Mouse (Mus musculus) kidney, adult 8-10 months (tissue): ENCODE data around the gene Slc25a47.
A peak's percentile ranks its signal among the peaks of the same experiment; 100 is the strongest.

Experiments used
- DNase-seq, 2 experiments: peaks; one replicate each; pipeline ENCODE4 v3.0.0; 2022

Gene Slc25a47

DNA sequence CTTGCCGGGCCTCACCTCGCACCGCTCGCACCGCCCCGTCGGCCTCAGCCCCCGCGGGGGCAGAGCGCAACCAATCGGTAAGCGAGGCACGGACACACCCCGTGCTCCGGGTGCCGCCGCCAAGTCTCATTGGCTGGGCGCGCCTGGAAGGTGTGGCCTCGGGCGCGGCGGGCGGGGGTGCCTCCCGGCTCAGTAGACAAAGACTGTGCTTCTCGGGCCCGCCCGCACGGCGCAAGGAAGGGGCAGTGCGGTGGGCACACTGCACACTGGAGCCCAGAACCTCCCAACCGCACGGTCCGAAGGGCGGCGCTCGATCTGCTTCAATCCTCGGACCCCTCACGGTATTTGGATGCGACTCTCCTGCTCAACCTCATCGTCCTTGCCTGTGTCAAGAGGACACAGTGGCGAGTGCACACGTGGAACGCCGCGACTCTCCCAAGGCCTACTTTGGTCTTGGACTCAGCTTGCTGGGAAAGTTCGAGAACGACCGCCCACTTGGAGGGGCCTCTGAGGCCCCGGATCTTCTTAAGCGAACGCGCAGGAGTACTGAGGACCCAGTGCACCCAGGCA lies at the start of gene Slc25a47, which contains the start of gene Slc25a29:
TSS of gene Slc25a47 (plus strand) at position 207 of the 570 bp plus-strand sequence.
TSS of gene Slc25a29 (minus strand) at position 44 of the 570 bp plus-strand sequence.
- peak; percentile 96 for DNase-seq

DNA sequence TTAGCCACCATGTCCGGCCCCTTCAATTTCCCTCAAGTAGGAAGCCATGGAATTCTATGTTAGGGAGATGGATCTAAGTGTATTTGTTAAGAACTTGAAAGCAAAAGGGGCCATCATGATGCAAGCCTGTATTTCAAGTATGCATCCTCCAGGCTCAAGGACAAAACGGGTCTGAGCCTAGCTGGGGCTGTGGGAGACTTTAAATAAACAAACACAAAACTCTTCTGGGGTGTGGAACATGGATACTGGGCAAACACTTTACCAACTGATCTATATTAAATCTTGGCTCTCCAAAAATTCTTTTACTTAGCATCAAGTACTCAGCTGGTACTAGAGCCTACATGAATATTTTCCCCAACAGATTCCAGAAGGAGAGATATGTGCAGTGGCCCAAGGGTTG lies 48.5 kb upstream of the Slc25a47 start:
- no peak for DNase-seq

DNA sequence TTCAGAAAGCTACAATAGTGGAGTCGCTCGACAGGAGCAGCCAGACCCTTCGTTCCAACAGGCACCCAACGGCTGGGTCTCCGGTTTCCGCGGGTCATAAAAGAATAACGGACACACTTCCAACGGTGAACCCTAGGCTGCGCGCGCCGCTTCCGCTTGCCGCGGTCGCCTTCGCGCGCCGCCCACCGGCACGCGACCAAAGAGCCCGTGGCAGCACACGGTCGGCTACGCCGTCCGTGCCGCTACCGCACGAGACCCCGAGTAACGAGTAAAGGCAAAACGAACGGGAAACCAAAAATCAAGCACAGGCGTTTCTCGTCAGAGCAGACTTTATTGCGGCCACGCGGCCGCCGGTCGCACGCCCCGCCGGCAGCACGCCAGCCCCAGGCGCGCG lies 43.7 kb upstream of the Slc25a47 start:
- DNase-seq = peak; percentile 75

DNA sequence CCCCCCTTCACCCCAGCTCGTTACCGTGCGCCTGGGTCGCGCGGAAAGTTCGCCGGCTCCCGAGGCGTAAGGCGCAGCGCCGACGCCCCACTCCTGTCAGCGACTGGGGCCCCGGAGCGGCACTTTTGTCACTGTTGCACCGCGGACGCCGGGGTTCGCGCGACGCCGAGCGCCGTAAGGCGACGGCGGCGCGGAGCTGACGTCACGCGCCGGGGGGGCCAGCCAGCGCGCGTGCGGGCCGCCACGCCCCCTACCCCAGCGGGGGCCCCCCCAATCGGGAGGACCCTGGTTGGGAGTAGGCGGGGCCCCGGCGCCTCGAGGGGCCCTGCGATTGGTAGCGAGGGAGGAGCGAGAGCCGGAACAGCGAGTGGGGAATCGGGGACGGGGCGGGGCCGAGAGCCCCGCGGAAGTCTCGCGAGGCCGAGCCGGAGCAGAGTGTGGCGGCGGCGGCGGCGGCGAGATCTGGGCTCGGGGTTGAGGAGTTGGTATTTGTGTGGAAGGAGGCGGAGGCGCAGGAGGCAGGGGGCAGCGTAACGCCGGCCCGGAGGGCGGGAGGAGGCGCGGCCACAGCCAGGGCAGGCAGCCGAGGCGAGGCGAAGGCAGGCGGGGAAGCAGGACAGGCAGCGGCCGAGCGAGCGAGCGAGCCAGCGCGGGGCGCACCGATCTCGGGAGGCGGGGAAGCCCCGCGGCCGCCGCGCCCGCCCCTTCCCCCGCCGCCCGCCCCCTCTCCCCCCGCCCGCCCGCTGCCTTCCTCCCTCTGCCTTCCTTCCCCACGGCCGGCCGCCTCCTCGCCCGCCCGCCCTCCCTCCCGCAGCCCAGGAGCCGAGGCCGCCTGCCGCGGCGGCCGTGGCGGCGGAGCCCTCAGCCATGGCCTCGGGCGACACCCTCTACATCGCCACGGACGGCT lies 43.0 kb upstream of the Slc25a47 start, which contains the start of gene Yy1:
TSS of gene Yy1 (plus strand) at position 428 of the 907 bp plus-strand sequence.
- peak; percentile 98 for DNase-seq

DNA sequence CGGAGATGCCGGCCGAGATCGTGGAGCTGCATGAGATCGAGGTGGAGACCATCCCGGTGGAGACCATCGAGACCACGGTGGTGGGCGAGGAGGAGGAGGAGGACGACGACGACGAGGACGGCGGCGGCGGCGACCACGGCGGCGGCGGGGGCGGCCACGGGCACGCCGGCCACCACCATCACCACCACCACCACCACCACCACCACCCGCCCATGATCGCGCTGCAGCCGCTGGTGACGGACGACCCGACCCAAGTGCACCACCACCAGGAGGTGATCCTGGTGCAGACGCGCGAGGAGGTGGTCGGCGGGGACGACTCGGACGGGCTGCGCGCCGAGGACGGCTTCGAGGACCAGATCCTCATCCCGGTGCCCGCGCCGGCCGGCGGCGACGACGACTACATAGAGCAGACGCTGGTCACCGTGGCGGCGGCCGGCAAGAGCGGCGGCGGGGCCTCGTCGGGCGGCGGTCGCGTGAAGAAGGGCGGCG lies 42.3 kb upstream of the Slc25a47 start:
- DNase-seq = peak in 1 of 2 experiments; percentile 17

DNA sequence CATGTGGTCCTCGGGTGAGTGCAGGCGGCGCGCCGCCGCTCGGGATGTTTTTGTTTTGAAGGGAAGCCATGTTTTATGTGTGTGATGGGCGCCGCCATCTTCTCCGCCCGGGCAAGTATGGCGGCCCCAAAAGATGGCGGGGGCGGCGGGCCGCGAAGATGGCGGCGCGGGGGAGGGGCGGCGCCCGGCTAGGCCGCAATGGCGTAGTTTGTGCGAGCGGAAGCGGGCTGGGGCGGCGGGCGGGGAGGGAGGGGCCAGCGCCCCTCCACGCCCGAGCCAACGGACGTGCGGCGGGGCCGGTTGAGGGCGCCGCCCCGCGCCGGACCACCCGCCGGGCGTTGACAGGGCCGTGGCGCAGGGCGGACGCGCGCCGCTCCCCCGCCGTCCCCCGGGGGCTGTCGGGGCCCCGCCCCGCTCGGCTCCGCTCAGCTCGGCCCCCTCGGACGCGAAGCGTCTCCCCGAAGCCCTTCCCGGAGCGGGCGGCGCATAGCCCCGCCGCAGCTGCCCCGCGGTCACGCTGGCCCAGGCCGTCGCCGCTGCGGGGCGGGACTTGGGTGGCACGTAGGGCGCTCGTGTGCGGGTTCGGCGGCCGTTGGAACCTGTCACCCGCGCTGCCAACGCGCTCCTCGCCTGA lies 41.7 kb upstream of the Slc25a47 start:
- DNase-seq = peak; percentile 66 to 68

DNA sequence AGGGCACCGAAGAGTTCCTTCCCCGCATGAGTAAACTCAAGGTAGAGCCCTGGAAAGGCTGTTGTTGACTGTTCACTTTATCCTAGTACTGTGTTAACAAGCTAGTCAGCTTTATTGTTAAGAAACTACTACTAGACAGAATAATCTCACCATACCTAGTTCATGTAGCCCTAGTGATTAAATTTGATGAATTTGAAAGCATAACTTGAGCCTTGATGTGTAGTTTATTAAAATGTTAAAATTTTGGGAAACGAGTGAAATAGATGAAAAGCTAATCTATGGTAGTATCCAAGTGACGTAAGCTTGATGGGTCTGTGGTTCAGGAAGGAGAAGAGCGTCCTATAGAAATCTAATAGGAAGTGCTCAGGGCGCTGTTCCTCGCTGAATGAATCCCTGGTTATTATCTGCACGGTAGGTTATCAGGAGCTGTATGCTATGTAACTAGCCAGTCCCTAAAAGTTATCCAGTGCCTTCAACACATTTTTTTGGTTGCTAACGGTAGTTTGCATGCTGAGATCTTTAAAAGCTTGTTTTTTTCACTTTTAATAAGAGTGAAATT lies 40.8 kb upstream of the Slc25a47 start:
- DNase-seq = no peak

DNA sequence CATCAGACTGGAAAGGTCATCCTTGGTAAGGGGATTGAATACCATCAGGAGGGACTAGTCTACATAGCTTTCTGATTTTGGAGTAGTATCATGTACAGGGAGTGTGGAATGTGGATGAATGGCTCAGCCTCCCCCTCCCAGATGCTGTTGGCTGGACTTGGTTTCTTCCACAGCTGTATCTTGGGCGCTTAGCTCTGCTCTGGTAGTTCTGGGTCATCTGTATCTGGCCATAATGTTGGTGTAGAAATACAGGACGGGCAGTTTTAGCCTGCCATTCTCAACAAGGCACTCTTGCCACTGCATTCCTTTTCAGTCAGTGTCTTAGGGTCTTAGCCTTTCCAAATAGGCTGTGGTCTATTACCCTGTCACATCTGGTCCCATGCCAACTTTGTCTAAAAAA lies 34.2 kb upstream of the Slc25a47 start:
- DNase-seq = no peak

DNA sequence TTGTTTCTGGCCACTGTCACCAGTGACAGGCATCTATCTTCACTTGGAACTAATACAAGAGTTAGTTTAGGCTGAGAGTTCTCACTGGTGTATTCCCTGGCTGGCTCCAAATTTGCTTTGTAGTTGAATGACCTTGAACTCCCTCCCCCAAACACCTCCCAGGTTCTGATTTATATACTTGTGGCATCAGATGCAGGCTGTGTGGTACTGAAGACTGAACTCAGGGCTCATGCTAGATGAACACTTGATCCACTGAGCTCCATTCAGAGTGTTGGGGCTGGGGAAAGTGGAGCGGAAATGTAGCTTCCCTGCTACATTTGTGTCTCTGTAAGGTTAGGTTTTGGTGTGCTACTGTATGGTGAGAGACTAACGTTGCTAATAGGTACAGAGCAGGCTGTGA lies 31.5 kb upstream of the Slc25a47 start:
- no peak for DNase-seq

DNA sequence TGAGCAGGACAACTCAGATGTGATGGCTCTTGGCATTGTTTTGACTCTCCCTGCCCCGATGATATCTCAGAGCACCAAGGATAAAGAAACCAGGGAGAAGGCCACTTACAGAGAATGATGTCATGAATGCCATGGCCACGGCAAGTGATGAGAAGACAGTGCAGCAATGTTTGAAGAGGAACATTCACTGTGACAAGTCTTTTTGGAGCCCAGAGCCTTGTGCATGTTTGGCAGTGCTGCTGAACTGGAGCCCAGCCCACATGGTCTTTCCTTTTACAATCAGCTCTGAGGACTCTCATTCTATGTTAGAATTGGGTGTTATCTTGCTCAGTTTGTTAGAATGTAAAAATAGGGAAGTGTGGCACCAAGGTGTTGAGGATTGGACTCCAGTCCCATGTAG lies 27.4 kb upstream of the Slc25a47 start:
- DNase-seq = no peak

DNA sequence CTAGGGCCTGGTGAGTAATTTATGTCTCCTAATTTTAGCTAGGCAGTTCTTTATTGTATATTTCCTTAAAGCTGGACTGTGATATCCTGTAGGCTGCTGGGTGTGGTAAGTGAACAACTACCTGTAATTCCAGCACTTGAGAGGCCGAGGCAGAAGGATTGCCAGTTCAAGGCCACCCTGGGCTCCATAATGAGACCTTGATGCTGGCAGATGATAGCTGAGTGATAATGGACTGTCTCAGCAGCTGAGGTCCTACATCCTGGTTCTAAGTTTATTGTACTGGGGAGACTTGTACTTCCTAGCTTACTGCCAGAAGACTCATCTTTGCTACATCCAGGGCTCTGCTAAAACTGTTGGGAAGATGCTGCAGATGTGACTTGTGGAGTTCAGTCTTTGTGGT lies 26.1 kb upstream of the Slc25a47 start:
- DNase-seq = no peak

DNA sequence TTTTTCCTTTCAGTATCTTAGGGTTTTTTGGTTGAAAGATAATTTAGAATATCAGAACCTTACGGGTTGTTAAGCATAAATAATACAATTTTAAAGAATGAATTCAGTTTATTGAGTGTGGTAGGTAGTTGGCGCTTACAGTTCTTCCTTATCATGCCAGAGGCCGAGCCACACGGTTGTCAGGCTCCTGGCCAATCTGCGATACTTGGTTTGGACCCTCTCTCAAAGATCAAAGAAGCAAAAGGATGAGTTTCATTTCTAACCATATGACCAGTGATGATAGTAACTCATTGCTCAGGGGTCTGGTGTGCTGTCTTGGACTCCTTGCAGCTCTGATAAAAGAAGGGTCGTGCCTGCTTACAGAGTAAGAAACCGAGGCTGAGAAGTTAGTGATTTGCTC lies 25.5 kb upstream of the Slc25a47 start:
- DNase-seq = no peak

DNA sequence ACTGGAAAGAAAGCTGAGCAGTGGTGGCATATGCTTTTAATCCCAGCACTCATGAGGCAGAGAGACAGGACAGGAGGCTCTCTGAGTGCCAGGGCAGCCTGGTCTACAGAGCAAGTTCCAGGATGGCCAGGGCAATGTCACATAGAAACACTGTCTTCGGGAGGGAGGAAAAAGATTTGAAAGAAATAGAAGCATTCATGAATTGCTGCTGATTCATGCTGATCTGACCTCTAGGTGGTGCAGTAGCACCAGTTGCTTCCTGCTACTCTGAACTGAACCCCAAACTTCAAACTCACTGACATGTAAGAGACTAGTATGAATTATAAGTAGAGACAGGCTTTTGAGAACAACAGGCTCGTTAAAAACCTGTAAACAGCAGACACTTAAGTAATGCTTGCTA lies 24.7 kb upstream of the Slc25a47 start:
- peak in 1 of 2 experiments; percentile 45 for DNase-seq

DNA sequence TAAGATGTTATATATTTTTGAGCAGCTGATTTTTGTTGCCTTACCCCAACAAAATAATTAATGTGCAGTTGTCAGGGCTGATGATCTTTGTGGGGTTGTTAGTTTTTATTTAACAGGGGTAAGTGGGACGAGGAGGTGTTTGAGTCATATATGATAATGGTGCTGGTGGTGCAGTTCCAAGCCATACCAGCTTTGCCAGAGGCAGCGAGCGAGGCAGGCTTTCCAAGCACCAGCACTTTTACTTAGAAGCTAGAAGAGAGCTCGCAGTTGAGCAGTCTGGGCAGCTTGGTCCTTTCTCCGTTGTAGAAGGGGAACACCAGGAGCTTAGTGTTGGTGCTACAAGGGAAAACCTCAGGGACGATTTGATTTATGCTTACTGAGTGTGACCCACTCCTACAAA lies 23.4 kb upstream of the Slc25a47 start:
- DNase-seq = no peak

DNA sequence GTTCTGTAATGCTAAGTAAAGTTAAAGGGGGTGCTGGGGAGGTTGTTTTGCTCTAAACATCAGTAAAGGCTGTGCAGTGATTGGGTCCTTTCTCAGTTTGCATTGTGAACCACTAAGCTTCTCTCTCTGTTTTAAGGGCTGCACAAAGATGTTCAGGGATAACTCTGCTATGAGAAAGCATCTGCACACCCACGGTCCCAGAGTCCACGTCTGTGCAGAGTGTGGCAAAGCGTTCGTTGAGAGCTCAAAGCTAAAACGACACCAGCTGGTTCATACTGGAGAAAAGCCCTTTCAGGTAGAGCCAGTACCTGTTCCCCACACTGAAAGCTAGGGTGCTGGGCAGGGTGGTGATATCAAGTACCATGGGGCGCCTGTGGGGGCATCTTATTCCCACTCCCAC lies 21.4 kb upstream of the Slc25a47 start:
- no peak for DNase-seq

DNA sequence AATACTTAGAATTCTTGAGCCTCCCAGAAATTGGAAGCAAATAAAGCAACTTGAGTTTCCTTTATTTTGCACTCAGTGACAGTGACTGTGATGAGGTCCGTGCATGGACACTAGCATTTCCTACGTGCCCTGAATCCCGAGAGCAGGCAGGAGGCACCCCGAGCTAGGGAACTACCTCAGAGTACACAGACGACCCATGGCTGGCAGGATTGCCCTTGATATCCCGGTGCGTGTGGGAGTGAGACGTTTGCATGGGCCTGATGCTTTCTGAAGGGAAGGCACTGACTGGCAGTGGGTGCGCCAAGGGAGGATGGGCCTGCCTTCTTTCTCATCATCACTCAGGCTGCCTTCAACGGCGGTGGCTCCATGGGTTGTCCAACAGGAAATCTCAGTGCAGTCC lies 19.3 kb upstream of the Slc25a47 start:
- DNase-seq = no peak

DNA sequence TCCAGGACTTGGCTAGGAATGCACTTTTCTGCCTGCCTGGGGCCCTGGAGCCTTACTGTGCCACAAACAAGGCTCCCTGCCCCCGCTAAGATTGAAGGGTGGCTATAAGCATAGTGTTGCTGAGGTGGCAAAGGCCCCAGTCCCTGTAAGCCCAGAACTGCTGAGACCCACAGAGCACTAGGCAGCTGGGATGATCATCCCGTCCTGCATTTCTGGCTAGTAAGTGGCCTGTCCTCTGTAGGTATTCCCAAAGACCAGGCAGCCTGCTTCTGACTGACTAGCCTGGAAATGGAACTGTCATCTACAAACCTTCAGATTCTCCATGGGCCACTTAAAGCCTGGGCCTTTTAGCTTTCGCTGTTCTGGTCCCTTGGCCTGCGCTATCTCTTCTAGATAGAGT lies 15.4 kb upstream of the Slc25a47 start:
- DNase-seq = no peak

DNA sequence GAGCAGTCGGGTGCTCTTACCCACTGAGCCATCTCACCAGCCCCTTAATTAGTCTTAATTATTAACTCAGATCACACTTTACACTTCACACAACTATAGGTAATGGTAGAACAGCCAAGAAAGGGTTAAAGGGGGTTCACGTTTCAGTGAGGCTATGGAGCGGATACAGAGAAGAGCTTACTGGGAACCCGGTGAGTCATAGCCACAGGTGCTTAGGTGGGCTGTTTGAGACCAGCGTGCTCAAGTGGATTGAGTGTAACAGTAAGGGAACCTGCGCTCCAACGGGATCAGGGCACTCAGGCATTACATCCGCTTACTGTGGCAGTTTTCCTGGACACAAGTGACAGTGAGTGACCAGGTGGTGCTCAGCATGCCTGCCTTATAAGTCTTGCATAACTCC lies 12.8 kb upstream of the Slc25a47 start:
- no peak for DNase-seq

DNA sequence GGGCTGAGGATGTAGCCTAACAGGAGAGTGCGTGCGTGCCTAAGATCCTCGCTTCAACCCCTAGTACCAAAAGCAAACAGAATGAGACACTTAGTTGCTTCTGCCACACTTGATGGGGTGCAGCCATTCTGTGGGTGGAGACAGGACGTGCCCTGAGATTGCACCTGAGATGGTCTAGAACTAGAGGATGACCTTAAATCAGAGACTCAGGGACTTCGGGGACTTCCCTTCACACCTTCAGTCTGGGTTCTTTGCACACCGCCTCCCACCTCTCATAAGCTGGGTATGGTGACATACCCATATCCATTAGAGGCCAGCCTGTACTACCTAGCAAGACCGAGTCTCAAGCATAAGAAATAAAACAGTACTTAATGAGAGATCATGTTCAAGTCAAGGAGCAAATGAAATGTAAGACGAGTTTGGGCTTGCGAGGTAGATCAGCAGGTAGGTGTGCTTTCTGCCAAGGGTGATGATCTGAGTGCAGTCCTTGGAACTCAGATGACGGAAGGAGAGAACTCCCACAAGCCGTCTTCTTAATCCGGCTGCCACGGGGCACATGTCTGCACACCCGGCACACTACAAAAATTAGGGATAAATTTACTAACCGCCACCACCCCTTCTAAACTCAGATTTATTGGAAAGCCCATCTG lies 11.5 kb upstream of the Slc25a47 start:
- no peak for DNase-seq

DNA sequence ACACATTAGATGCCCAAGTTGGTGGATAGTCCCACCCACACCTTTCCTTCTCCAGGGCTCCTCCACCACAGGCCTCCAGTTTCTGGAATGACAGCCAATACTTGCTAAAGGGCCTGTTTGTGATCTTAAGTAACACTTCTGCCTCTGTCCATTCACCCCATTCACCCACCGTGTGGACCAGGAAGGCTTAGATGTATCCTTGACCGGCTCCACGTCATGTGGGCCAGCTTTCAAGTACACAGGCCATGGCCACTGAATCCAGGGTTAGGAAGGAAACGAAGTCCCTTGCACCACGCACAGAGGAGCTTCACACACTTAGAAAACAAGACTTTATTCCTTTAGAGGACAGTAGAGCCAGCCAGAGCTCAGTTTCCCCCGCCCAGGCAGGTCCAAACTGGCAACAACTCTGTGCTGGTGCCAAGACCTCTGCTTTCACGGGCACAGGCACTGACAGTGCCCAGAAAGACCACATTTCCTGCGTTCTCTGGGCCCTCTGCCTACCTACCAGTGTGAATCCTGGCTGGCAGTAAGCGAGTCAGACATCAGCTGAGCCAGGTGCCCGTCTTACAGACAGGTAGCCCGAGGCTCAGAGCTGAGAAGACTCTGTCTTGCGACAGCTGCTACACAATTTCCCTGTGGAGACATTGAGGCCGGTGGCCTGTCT lies 10.2 kb upstream of the Slc25a47 start:
- DNase-seq = no peak

DNA sequence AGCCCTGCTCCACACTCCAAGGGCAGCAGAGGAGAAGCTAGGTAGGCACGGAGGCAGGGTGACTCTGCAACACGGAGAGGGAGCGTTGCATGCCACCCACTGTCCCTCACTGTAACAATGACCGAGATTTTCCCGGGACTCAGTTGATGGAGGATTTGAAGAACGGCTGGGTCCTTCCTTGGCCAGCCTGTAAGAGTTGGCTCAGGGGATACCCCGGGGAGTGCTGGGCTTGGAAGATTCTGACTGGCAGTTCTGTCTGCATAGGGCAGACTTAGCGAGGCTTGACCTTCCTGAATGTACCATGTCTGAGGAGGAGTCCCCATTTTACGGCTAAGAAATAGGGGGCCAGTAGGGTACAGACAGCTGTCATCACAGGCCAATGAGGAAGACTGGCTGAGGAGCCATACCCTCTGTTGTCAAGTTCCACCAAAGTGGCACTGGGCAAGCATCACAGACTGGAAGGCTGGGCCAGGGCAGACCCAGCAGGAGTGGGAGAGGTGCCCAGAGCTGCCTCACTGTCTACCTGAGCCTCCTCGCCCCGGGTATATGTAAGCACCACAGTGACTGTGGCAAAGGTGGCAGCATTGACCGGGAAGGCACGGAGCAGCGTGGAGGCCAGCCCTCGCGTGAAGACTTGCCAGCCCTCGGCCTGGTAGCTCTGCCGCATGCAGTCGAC lies 9.4 kb upstream of the Slc25a47 start:
- no peak for DNase-seq
